Mouse (Mus musculus) neutrophil, adult 5-6 weeks (primary cell): Measurements from ENCODE around the gene Gm10352. TPM values are rescaled to one million over a fixed set of nuclear protein-coding genes. Genes with fewer than 3 reads are reported as not detected.
"Not testable (repeated sequence)": the region's sequence is repeated elsewhere in the genome, so short reads cannot be mapped to it uniquely, and the experiment has no call there.

Experiments
- ATAC-seq: fragments of 151-379, 151-347 bp; 2 replicates; pipeline ENCODE4 v1.8.0; 2017; ENCODE audit warnings: mild to moderate bottlenecking, moderate TSS enrichment; ENCODE audit not compliant: insufficient number of reproducible peaks, poor library complexity, low FRiP score, severe bottlenecking; ENCODE audit errors: extremely low read depth
- total RNA-seq: library from RNA; stranded (forward); fragments of 200-1000 nt; gene quantifications from 2 replicates; pipeline ENCODE4 v1.2.3, GENCODE M21; 2017

The Gm10352 gene
- not detected in 2 replicates for total RNA-seq

DNA sequence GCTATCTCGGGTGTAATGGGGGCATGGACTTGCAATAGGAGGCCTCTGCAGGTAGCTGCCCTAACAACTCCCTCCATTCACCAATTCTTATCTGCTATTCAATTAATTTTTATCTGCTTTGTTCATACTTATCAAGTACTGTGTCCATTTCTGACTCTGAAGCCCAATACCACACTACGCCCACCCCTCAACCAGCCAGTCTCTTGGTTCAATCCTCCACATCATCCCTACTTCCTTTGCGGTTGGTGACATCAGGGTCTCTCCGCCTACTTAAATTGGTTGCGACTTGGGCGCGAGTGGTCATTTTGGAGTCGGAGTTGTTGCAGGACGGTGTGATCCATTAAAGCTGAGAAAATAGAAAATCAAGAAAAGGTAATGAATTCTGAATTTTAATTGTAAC lies at the start of gene Gm10352:
TSS of gene Gm10352 (plus strand) at position 301 of the 400 bp plus-strand sequence.
- not testable (repeated sequence) for ATAC-seq

DNA sequence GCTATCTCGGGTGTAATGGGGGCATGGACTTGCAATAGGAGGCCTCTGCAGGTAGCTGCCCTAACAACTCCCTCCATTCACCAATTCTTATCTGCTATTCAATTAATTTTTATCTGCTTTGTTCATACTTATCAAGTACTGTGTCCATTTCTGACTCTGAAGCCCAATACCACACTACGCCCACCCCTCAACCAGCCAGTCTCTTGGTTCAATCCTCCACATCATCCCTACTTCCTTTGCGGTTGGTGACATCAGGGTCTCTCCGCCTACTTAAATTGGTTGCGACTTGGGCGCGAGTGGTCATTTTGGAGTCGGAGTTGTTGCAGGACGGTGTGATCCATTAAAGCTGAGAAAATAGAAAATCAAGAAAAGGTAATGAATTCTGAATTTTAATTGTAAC lies 31.5 kb downstream of the Gm10352 start, which contains the start of gene Gm29289:
TSS of gene Gm29289 (plus strand) at position 301 of the 400 bp plus-strand sequence.
- not testable (repeated sequence) for ATAC-seq

Other genes with a start within 250 kb of the Gm10352 start
- not detected in 2 replicates for gene Sry, start 237.3 kb upstream of the Gm10352 start, total RNA-seq
- not detected in 2 replicates for gene H2al2b, start 180.3 kb upstream of the Gm10352 start, total RNA-seq
- not detected in 2 replicates for gene Gm4064, start 104.8 kb upstream of the Gm10352 start, total RNA-seq
- gene Rbmy, start 70.3 kb upstream of the Gm10352 start, total RNA-seq = not detected in 2 replicates
- not detected in 2 replicates for gene Gm10256, start 70.3 kb upstream of the Gm10352 start, total RNA-seq
- gene Gm29289, start 31.6 kb downstream of the Gm10352 start, total RNA-seq = not detected in 2 replicates